Mouse (Mus musculus): ENCODE data around the gene Prkag2.
"Not testable (repeated sequence)": the region's sequence is repeated elsewhere in the genome, so short reads cannot be mapped to it uniquely, and the experiment has no call there.

Prkag2 gene

GRCm38 (mm10) chr5:24826056-24826770 is 274.2 kb downstream of the Prkag2 start:
- Histone ChIP-seq H3K27me3 (ENCODE audit: insufficient read depth, low read length) (no peaks in the 10 kb centered on the region), H3K4me1 (replicated peaks; ENCODE audit: low read depth, low read length) (peaks cover 69% of the 10 kb centered on the region), H3K4me3 (replicated peaks; ENCODE audit: low read length) (no peak overlapping the region), H3K36me3 (ENCODE audit: insufficient read depth, low read length) (peaks cover 50% of the 10 kb centered on the region), H3K9me3 (ENCODE audit: low read length) (no peaks in the 10 kb centered on the region)
- TF ChIP-seq CTCF (conservative IDR thresholded peaks at IDR 0.05; ENCODE audit: low read length) (no peak), POU5F1 (IDR thresholded peaks at IDR 0.05; ENCODE audit: borderline replicate concordance, low read length) (no peak), NANOG (IDR thresholded peaks at IDR 0.05; ENCODE audit: borderline replicate concordance, low read length) (no peak)

DNA sequence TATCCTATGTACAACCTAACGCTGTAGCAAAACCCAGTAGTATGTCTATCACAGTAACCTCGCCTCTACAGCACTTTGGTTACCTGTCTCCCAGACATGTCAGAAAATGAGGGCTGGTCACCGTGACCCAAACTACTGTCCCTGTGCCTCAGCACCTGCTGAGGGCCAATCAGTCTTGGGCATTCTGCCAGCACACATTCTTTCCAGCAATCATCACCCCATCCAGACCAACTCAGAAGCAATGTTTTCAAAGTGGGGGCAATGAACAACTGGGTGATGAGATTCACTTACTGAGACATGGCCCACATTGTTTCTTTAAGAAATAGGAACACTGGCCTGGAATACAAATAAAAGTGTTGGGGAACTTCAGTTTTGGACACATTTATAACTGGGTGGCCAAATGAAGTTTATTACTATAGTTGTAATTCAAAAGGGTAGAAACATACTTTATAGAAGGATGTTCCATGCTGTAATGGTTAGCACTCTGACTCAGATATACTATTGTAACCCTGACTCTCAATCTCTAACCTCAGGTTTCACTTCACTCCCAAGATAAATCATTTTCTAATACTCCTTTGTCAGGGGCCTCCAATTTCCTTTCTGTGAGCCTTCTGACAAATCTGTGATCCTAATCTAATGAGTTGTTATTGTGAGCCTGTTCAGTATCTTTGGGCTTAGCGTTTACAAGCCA is 274.9 kb downstream of the Prkag2 start:
- Histone ChIP-seq H3K36me3 (ENCODE audit: insufficient read depth, low read length) (peaks cover 51% of the 10 kb centered on the region), H3K4me1 (replicated peaks; ENCODE audit: low read depth, low read length) (peaks cover 76% of the 10 kb centered on the region), H3K4me3 (replicated peaks; ENCODE audit: low read length) (no peak overlapping the region), H3K9me3 (ENCODE audit: low read length) (no peaks in the 10 kb centered on the region), H3K27me3 (ENCODE audit: insufficient read depth, low read length) (no peaks in the 10 kb centered on the region)
- no peak for TF ChIP-seq NANOG (IDR thresholded peaks at IDR 0.05; ENCODE audit: borderline replicate concordance, low read length)

GRCm38 (mm10) chr5:24823864-24824405 is 276.5 kb downstream of the Prkag2 start:
- Histone ChIP-seq H3K4me3 (replicated peaks; ENCODE audit: low read length) (no peak overlapping the region), H3K27me3 (ENCODE audit: insufficient read depth, low read length) (no peaks in the 10 kb centered on the region), H3K9me3 (ENCODE audit: low read length) (no peaks in the 10 kb centered on the region), H3K4me1 (replicated peaks; ENCODE audit: low read depth, low read length) (peaks cover 78% of the 10 kb centered on the region), H3K36me3 (ENCODE audit: insufficient read depth, low read length) (peaks cover 57% of the 10 kb centered on the region)
- TF ChIP-seq NANOG (IDR thresholded peaks at IDR 0.05; ENCODE audit: borderline replicate concordance, low read length) (no peak), CTCF (conservative IDR thresholded peaks at IDR 0.05; ENCODE audit: low read length) (no peak)

DNA sequence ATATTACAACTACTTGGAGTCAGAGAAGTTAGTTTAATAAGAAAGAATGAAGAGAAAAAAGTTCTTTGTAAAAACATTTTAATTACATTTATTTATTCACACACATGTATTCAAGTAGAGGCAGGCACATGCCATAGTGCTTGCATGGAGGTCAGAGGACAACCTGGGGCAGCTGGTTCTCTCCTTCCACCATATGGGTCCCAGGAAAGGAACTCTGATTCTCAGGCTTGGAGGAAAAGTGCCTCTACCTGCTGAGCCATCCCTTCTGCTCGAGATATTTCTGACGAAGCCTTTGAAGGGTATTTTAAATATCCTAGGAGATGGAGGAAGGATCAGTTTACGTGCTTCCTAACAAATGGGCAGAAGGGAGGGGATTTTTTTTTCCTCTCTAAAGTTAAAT is 277.7 kb downstream of the Prkag2 start:
- Histone ChIP-seq H3K4me3 (replicated peaks; ENCODE audit: low read length) (no peak overlapping the region), H3K9me3 (ENCODE audit: low read length) (no peaks in the 10 kb centered on the region), H3K4me1 (replicated peaks; ENCODE audit: low read depth, low read length) (peaks cover 81% of the 10 kb centered on the region), H3K27me3 (ENCODE audit: insufficient read depth, low read length) (no peaks in the 10 kb centered on the region), H3K36me3 (ENCODE audit: insufficient read depth, low read length) (peaks cover 60% of the 10 kb centered on the region)
- TF ChIP-seq NANOG (IDR thresholded peaks at IDR 0.05; ENCODE audit: borderline replicate concordance, low read length): no peak

GRCm38 (mm10) chr5:24822231-24822630 is 278.2 kb downstream of the Prkag2 start:
- not testable (repeated sequence) for H3K9me3 ChIP-seq (ENCODE audit: low read length); H3K4me3 ChIP-seq (replicated peaks; ENCODE audit: low read length); H3K27me3 ChIP-seq (ENCODE audit: insufficient read depth, low read length)
- H3K36me3 ChIP-seq (ENCODE audit: insufficient read depth, low read length): peaks cover 61% of the 10 kb centered on the region
- peaks cover 82% of the 10 kb centered on the region for H3K4me1 ChIP-seq (replicated peaks; ENCODE audit: low read depth, low read length)

- peaks cover 82% of the 10 kb centered on the region for H3K4me1 ChIP-seq (replicated peaks; ENCODE audit: low read depth, low read length)
- H3K36me3 ChIP-seq (ENCODE audit: insufficient read depth, low read length): peaks cover 61% of the 10 kb centered on the region
- H3K9me3 ChIP-seq (ENCODE audit: low read length): no peaks in the 10 kb centered on the region
- TF ChIP-seq NANOG (IDR thresholded peaks at IDR 0.05; ENCODE audit: borderline replicate concordance, low read length): no peak
- TF ChIP-seq CTCF (conservative IDR thresholded peaks at IDR 0.05; ENCODE audit: low read length): no peak
- no peak for TF ChIP-seq POU5F1 (IDR thresholded peaks at IDR 0.05; ENCODE audit: borderline replicate concordance, low read length)
- no peaks in the 10 kb centered on the region for H3K27me3 ChIP-seq (ENCODE audit: insufficient read depth, low read length)
- no peak overlapping the region for H3K4me3 ChIP-seq (replicated peaks; ENCODE audit: low read length)
Measured at GRCm38 (mm10) chr5:24821403-24821841, 279.0 kb downstream of the Prkag2 start.

- H3K9me3 ChIP-seq (ENCODE audit: low read length): no peaks in the 10 kb centered on the region
- H3K4me3 ChIP-seq (replicated peaks; ENCODE audit: low read length): no peak overlapping the region
- peaks cover 74% of the 10 kb centered on the region for H3K4me1 ChIP-seq (replicated peaks; ENCODE audit: low read depth, low read length)
- TF ChIP-seq POU5F1 (IDR thresholded peaks at IDR 0.05; ENCODE audit: borderline replicate concordance, low read length): no peak
- no peak for TF ChIP-seq NANOG (IDR thresholded peaks at IDR 0.05; ENCODE audit: borderline replicate concordance, low read length)
- TF ChIP-seq CTCF (conservative IDR thresholded peaks at IDR 0.05; ENCODE audit: low read length): no peak
- H3K27me3 ChIP-seq (ENCODE audit: insufficient read depth, low read length): no peaks in the 10 kb centered on the region
- H3K36me3 ChIP-seq (ENCODE audit: insufficient read depth, low read length): peaks cover 61% of the 10 kb centered on the region
Measured at GRCm38 (mm10) chr5:24820627-24821026, 279.8 kb downstream of the Prkag2 start.

- Histone ChIP-seq H3K4me1 (replicated peaks; ENCODE audit: low read depth, low read length) (peaks cover 53% of the 10 kb centered on the region), H3K4me3 (replicated peaks; ENCODE audit: low read length) (no peak overlapping the region), H3K27me3 (ENCODE audit: insufficient read depth, low read length) (no peaks in the 10 kb centered on the region), H3K9me3 (ENCODE audit: low read length) (no peaks in the 10 kb centered on the region), H3K36me3 (ENCODE audit: insufficient read depth, low read length) (peaks cover 76% of the 10 kb centered on the region)
- TF ChIP-seq CTCF (conservative IDR thresholded peaks at IDR 0.05; ENCODE audit: low read length): no peak
- TF ChIP-seq POU5F1 (IDR thresholded peaks at IDR 0.05; ENCODE audit: borderline replicate concordance, low read length): no peak
- no peak for TF ChIP-seq NANOG (IDR thresholded peaks at IDR 0.05; ENCODE audit: borderline replicate concordance, low read length)
Measured at GRCm38 (mm10) chr5:24817191-24817590, 283.3 kb downstream of the Prkag2 start.

DNA sequence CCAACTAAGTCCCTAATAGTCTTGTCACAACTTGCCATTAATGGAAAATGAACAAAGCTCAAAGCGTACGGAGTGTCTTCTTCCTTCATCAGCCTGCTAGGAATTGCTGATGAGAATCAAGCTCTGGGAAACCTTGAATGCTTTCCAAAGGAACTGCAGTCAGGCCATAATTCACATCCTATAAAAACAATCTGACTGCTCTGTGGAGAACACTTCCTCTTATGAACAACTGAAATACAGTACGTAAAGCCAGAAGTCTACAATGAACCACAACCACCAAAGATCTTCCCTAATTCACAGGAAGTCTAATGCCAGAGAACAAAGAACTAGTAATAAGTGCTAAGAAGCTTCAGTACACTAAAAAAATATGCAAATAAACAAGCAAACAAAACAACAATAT is 286.5 kb downstream of the Prkag2 start:
- peaks cover 90% of the 10 kb centered on the region for H3K36me3 ChIP-seq (ENCODE audit: insufficient read depth, low read length)
- H3K9me3 ChIP-seq (ENCODE audit: low read length): no peaks in the 10 kb centered on the region
- no peak overlapping the region for H3K4me3 ChIP-seq (replicated peaks; ENCODE audit: low read length)
- peaks cover 29% of the 10 kb centered on the region for H3K4me1 ChIP-seq (replicated peaks; ENCODE audit: low read depth, low read length)
- TF ChIP-seq POU5F1 (IDR thresholded peaks at IDR 0.05; ENCODE audit: borderline replicate concordance, low read length) (no peak), NANOG (IDR thresholded peaks at IDR 0.05; ENCODE audit: borderline replicate concordance, low read length) (no peak), CTCF (conservative IDR thresholded peaks at IDR 0.05; ENCODE audit: low read length) (no peak)
- H3K27me3 ChIP-seq (ENCODE audit: insufficient read depth, low read length): no peaks in the 10 kb centered on the region

Measured in E14TG2a.4 (cell line).